Mouse (Mus musculus): Measurements from ENCODE around the gene Atp6ap2. TPM values are rescaled to one million over a fixed set of nuclear protein-coding genes. Genes with fewer than 3 reads are reported as not detected.

The Atp6ap2 gene
- 190 TPM for polyA plus RNA-seq (2014; fragmentation: Illumina TruSeq; extraction: RNeasy Lipid Tissue Mini Kit (QIAGEN cat#74804))

DNA sequence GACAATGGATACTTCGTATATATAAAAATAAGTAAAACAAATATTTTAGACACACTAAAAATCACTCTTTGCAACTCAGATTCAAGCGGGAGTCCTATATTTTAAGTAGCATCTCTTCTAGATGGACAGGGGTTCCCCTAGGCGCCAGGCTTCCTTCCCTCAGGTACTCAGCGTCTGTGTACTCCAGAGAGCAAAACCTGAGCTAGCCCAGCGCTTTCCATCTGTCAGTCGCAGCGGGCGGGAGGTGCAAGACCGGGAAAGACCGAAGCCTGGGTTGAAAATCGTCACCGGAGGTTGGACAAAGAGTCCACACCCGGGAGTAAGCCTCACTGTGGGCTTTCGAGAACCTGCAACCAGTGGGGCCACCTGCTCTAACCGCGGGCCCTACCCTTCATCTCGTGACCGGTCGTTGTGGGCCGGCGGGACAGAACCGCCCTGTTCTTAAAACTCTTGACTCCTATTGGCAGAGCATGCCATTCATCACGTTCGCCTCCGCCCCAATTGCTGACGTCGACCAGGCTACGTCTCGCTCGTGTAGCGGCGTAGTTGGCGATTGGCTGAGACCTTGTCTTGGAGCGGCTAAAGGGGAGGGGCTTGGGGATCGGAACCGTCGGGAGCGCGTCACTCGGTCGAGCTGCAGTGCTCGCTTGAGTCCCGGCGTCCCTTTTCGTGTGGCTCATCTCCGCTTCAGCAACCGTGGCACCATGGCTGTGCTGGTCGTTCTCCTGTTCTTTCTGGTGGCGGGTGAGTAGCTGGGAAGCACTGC is at the start of gene Atp6ap2:
Atp6ap2 (plus strand) TSS at position 610 of the 766 bp plus-strand sequence.

Other genes with a start within 250 kb of the Atp6ap2 start
- gene 1810030O07Rik, start 85.9 kb downstream of the Atp6ap2 start, polyA plus RNA-seq (2014; fragmentation: Illumina TruSeq; extraction: RNeasy Lipid Tissue Mini Kit (QIAGEN cat#74804)) = 83.1 TPM
- 60.3 TPM for gene Med14, start 174.3 kb downstream of the Atp6ap2 start, polyA plus RNA-seq (2014; fragmentation: Illumina TruSeq; extraction: RNeasy Lipid Tissue Mini Kit (QIAGEN cat#74804))